Mouse (Mus musculus): Measurements from ENCODE around the gene Hoxd10.

DNA sequence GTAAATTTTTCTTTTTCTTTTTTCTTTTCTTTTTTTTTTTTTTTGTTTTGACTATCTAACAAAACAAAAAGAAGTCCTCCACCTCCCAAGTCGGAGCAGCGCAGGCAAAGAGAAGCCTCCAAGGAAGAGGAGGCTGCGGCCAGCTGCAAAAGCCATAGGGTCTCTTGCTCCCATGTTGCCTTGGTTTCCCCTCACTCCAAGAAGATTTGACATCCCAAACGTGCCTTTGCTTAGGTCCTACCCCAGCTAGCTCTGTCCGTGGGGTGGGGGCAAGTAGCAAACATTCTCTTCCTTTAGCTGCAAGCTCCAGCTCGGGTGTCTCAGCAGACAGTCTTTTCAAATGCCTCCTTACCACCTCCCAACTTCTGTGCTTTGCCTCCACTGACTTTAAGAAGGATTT is 42.0 kb downstream of the Hoxd10 start:
- TF ChIP-seq POLR2A (IDR thresholded peaks at IDR 0.05; ENCODE audit: extremely low read depth, insufficient read depth, low read length) (no peak), CTCF (IDR thresholded peaks at IDR 0.05; ENCODE audit: low read depth, low read length) (no peak)
